Mouse (Mus musculus) adrenal gland, adult 2 months (tissue): ENCODE measurements at regions not wholly inside any gene's neighbourhood (a gene's known extent, or its start where the extent isn't known, plus 50 kb on each side); places are given as distances from the start of the nearest gene placed in this dataset.

Experiments used
- DNase-seq: peaks from one replicate; pipeline ENCODE4 v3.0.0; 2021

DNA sequence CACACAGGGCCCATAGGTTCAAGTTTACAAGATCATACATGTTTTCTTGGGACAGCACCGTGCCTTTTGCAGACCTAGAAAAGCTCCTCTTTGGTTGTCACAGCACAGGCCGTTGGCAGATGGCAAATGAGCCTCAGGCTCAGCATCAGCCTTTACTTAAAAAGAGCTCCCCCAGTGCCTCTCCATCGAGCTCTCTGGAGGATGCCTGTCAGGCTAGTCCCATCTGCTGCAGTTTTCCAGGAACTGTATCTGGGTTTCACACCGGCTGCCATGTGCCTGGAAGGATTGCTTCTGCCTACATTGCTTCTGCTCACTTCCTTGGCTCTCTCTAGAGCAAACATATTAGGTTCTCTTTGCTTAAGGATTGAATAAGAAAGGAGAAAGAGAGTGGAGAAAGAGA, 695.1 kb upstream of the Kirrel3 start:
- DNase-seq, result no peak

- no peak for DNase-seq
These were observed 685.4 kb upstream of the Kirrel3 start for GRCm38 (mm10) chr9:33800250-33800649.

DNA sequence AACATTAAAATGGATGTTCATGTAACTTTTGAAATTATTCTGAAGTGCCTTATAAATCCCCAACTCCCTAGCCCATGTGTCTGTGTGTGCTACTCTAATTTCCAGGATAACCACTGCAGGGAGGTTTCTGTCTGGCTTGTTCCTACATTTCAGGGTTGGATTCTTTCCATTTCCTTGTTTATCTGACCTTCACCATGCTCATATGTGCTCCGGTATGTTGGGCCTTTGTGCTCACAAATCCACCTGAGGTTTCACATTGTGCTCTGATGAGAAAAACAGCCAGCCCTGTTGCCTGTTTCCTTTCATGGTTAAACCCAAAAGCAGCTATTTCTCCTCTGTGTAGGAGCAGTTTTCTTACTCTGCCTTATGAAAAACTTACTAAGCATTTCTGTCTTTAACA, 684.9 kb upstream of the Kirrel3 start:
- DNase-seq, result no peak

DNA sequence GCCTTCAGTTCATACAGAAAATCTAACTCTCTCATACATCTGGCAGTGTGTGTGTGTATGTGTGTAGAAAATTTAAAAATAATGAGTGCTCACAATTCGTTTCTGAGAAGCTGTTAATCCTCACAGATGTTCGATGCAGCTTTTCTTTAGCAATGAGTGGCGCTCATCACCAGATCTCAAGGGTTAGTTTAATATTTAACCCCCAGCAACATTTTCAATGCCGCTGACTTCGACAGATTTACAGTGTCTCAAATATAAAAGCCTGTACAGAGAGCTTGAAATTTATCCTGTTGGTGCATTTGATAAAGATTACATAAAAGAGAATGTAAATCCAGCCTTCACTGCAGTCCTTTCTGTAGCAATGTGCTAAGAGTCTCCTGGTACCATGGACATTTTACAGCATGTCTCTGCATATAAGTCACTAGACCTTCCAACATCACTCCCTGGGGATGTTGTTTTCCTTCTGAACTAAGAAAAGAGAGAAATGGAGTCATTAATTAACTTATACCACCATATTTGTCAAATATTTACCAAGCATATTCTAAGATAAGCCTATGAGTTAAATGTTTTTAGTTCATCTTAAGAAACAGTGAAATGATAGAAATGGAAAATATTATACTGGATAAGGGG, 670.8 kb upstream of the Kirrel3 start:
- DNase-seq, result no peak

DNA sequence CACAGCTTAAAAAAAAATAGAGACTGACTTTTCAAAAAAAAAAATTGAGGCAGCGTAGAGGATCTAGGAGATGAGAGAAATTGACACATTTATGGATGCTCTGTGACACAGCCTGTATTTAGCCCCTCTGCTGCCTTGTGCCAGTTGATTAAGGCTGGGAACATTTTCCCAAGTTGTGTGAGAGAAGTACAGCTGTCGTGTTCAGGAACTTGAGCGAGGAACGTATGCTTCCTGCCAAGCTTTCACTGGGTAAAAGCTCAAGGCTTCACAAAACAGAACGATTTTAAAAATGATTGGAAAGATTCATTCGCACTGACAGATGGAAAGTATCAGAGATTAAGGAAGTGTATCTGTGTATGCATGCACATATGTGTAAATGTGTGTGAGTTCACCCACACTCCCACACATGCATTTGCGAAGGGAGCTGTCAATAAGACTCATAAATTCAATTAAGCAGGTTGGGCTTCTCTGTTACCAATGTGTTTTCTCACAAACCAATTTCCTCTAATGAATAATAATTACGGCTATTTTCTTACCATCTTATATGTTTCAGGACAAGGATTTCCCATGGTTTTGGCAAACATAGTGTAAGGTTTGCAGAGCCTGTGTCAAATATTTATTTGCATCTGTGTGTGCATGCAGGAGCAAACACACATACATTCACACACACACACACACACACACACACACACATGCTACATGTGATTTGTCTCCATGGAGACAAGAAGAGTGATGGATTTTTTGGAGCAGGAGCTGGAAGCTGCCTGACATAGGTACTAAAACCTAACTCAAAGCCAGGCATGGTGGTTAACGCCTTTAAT, 662.9 kb upstream of the Kirrel3 start:
- no peak for DNase-seq

GRCm38 (mm10) chr9:33826116-33826515, 659.6 kb upstream of the Kirrel3 start:
- DNase-seq, result no peak

GRCm38 (mm10) chr9:33827409-33827808, 658.3 kb upstream of the Kirrel3 start:
- DNase-seq, result no peak

- DNase-seq, result no peak
These were observed 647.9 kb upstream of the Kirrel3 start for GRCm38 (mm10) chr9:33837666-33838380.

DNA sequence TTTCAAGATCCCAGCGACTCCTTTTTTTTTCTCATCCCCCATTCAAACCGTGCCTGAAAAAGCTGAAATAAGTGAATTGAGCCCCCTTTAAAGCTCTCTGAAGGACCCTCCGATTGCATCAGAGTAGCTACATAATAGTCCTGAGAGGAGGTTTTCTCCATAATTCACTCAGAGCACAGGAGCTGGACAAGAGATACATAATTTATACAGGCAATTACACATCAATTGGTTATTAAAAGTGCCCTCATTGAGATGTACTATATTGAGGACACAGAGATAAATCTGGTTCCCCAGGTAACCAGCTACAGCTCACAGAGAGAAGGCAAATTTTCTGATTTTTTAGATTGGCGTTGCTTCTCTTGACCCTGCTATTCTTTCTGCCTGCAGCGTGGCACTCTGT, 636.1 kb upstream of the Kirrel3 start:
- no peak for DNase-seq

- peak; percentile 33 for DNase-seq
These were observed 635.7 kb upstream of the Kirrel3 start for GRCm38 (mm10) chr9:33850024-33850423.

DNA sequence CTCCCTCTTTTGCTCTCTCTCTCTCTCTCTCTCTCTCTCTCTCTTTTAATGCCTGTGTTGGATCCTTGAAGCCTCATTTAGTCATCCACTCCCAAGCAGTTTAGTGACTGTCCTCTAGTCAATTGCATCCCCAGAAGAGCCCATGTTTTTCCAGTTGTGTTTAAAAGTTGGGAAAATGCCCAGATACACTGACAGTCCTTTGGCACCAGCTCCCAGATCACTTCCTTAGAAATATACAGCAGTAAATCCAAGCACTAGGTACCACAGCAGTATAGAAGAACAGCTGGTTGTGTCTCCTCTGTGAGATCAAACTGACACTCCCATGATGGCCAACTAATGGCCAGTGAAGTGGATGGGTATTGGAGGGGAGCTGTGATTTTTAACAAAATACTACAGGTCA, 634.7 kb upstream of the Kirrel3 start:
- DNase-seq, result peak; percentile 17

DNA sequence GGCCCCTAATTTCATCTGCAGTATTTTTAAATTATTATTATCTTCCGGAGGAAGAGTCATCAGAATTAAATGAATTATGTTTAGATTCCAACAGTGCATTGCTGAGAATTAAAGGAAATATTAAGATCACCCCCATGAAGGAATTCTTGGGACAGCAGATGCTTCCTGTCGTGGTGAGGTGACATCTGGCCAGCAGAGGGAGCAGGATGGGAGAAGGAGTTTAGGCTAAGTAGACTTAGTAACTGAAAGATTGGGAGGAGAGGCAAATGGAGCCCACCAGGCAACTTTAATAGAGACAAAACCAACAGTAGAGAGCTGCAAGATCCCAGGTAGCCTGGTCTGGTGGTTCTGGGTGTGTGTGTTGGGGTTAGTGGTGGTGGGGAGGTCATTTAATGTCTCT, 629.5 kb upstream of the Kirrel3 start:
- peak; percentile 25 for DNase-seq

DNA sequence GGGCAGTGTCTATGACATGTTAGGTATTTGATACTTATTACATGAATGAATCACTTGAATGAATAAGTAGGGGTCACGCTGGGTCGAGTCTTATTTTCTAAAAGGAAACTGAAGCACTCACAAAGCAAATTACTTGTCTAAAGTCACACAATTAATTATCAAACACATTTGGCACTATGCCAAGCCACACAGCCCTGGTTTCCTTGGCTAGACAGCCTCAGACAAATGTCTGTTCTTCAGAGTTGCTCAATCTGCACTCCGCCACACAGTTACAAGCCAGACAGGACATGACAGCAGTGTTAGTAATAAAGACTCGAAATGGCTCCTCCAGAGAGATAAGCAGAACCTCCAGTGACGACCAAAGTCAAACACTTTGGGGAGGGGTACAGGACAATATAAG, 627.2 kb upstream of the Kirrel3 start:
- peak; percentile 61 for DNase-seq

- no peak for DNase-seq
These were observed 617.0 kb upstream of the Kirrel3 start for GRCm38 (mm10) chr9:33868666-33869065.

- DNase-seq, result no peak
These were observed 598.4 kb upstream of the Kirrel3 start for GRCm38 (mm10) chr9:33887279-33887678.

DNA sequence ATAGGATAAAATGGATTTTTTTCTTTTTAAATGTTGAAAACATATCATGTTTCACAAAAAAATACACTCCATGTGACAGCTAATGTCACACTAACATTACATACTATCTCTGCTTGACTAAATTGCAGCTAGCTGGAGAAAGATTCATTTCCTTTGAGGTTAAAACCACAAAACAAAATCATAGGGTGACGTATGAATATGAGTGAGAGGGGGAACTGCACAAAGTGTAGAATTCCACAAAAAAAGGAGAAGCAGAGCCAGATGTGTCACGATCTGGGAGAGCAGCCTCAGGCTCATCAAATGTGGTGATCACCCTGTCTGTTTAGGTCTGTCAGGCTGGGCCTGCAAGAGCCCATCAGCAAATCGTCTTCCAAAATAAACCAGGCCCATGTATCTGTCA, 593.7 kb upstream of the Kirrel3 start:
- DNase-seq, result no peak

- no peak for DNase-seq
These were observed 584.2 kb upstream of the Kirrel3 start for GRCm38 (mm10) chr9:33901313-33902076.

DNA sequence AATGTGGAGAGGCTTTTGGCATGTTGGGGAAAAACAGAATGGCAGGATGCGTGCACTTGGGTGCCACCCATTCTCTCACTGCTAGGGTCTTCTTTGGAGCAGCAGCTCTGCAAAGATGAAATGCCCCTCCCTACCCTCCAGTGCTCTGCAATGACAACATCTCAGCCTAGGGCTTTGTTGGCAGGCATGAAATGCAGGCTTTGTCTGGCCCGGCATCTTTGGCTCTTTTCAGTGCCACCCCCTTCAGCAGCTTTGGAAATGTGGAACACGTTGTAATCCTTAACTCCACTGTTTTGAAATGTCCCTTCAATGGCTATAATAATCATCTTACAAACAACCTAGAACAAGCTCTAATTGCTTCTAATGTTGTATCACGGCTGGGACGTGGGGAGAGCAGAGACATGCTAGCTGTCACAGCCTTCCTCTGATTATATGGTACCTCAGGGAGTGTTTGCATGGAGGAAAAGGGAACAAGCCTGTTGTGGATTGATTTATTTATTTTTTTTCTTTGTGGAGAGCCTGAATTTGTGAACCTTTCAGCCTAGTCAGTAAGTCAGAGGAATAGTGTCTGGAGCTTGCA, 581.6 kb upstream of the Kirrel3 start:
- DNase-seq, result no peak

DNA sequence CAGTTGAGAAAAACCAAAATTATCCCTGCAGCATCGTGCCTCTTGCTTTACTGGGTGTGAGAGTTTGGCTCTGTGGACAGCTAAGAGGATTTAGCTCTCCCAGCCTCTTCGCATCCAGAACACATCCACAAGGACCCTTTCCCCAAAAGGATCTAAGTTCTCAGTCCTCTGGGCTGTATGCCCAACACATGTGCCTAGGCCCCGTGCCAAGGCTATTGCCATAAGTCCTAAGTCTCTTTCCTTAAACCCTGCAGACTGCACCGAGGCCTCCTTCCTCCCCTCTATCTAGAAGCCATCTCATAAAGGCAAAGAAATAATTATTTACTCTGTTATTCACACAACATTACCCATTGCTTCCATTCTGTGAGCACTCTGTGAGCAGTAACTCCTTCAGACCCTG, 570.8 kb upstream of the Kirrel3 start:
- DNase-seq, result no peak

- DNase-seq, result no peak
These were observed 570.2 kb upstream of the Kirrel3 start for GRCm38 (mm10) chr9:33915349-33916056.

DNA sequence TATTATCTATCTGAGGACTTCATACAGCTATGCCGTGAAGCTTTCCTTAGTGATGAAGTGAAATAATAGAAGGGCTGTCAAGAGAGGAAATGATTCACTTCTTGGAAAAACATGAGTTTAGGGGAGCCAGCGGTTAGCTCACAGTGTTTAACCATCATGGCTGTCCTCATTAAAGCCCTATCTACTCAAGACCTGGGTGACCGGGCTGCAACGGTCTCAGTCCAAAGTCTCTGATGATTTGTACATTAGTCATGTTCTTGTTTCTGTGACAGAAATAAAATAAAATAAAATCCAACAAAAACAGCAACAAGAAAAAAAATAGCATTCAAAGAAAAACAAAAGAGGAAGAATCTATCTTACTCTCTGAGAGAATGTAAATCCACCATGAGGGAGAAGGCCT, 555.4 kb upstream of the Kirrel3 start:
- no peak for DNase-seq
